9 mouse cellular contexts compared by ENCODE assay signal in genomic region chr8:117280488-117280887, GRCm38 (mm10). TPM values are rescaled to one million over a fixed set of nuclear protein-coding genes. Genes with fewer than 3 reads are reported as not detected.
DNase-seq lines count a peak whose midpoint lies in the region; ATAC-seq and TF ChIP-seq lines count a peak whose summit lies in the region.
"Had no signal": no experiment of that assay in that cellular context is flagged by ENCODE, and none has a peak within 500 bp of the region (broad histone marks: within the 10 kb centered on the region; RNA-seq: fewer than 3 reads in every experiment).

No protein-coding gene starts in this region.

- H3K9ac ChIP-seq in kidney, embryonic 14.5 days (ENCODE audit: low read depth, low read length) = no peak overlapping the region
- no peak overlapping the region; the same call in 1 of the 2 replicates for H3K9ac ChIP-seq in liver, embryonic 12.5 days
- H3K9ac ChIP-seq in midbrain, embryonic 16.5 days (ENCODE audit: low read depth, low read length) = no peak overlapping the region
- H3K9ac ChIP-seq: lung, embryonic 14.5 days had no signal

- DNase-seq in kidney, adult 11 months = peak; percentile 49
- DNase-seq in B cell, adult 2 months = no peak
- DNase-seq in right cerebral cortex, adult 2 months (ENCODE audit: low spot score in 2 of 2) = no peak
- DNase-seq: lung, embryonic 14.5 days had no signal

- ATAC-seq in kidney, embryonic 14.5 days (ENCODE audit: low FRiP score, low TSS enrichment) = no peak
- ATAC-seq in liver, embryonic 12.5 days = no peak
- peak; percentile 28; the same call in 1 of the 2 replicates for ATAC-seq in neutrophil, adult 5-6 weeks (ENCODE audit: extremely low read depth, insufficient number of reproducible peaks, low FRiP score, poor library complexity, severe bottlenecking)
- no peak for ATAC-seq in midbrain, embryonic 16.5 days

- no peaks in the 10 kb centered on the region for H3K9me3 ChIP-seq in kidney, embryonic 14.5 days (ENCODE audit: control insufficient read depth, low read length)
- H3K9me3 ChIP-seq in liver, embryonic 12.5 days (replicated peaks) = no peaks in the 10 kb centered on the region
- H3K9me3 ChIP-seq in midbrain, embryonic 16.5 days (replicated peaks; ENCODE audit: control insufficient read depth, low read length, poor library complexity, severe bottlenecking) = no peaks in the 10 kb centered on the region

- no peaks in the 10 kb centered on the region for H3K27me3 ChIP-seq in kidney, embryonic 14.5 days (ENCODE audit: control insufficient read depth, insufficient read depth, low read length)
- H3K27me3 ChIP-seq in liver, embryonic 12.5 days (replicated peaks) = no peaks in the 10 kb centered on the region
- no peaks in the 10 kb centered on the region for H3K27me3 ChIP-seq in midbrain, embryonic 16.5 days (ENCODE audit: control insufficient read depth, insufficient read depth, low read depth, low read length)

- no peak overlapping the region for H3K27ac ChIP-seq in kidney, embryonic 14.5 days (ENCODE audit: low read depth, low read length)
- H3K27ac ChIP-seq in bone marrow, adult 2 months (ENCODE audit: control insufficient read depth, insufficient read depth, low read depth, low read length, poor library complexity) = peak overlapping the region; percentile 71
- peak overlapping the region; percentile 15; the same call in 1 of the 2 replicates for H3K27ac ChIP-seq in liver, embryonic 12.5 days
- H3K27ac ChIP-seq in midbrain, embryonic 16.5 days (ENCODE audit: low read length) = no peak overlapping the region

- no peak overlapping the region for H3K4me3 ChIP-seq in kidney, embryonic 14.5 days (ENCODE audit: low read length)
- H3K4me3 ChIP-seq in bone marrow, adult 2 months (replicated peaks; ENCODE audit: control insufficient read depth, low read depth, low read length) = no peak overlapping the region
- no peak overlapping the region for H3K4me3 ChIP-seq in liver, embryonic 12.5 days
- no peak overlapping the region for H3K4me3 ChIP-seq in midbrain, embryonic 16.5 days (ENCODE audit: low read depth, low read length)

- no peak for TF ChIP-seq POLR2A in bone marrow, adult 2 months (IDR thresholded peaks at IDR 0.05; ENCODE audit: borderline replicate concordance, control insufficient read depth, low read depth, low read length)

- no peak for TF ChIP-seq CTCF in bone marrow, adult 2 months (IDR thresholded peaks at IDR 0.05; ENCODE audit: control insufficient read depth, insufficient read depth, low read length)

- no peak overlapping the region for H3K4me2 ChIP-seq in kidney, embryonic 14.5 days (replicated peaks; ENCODE audit: low read depth, low read length)
- H3K4me2 ChIP-seq in liver, embryonic 12.5 days = peak overlapping the region; percentile 4; the same call in 1 of the 2 replicates
- H3K4me2 ChIP-seq in midbrain, embryonic 16.5 days (ENCODE audit: low read length) = no peak overlapping the region
- H3K4me2 ChIP-seq: lung, embryonic 14.5 days had no signal

- peaks cover 21% of the 10 kb centered on the region; the same call in 1 of the 2 replicates for H3K4me1 ChIP-seq in kidney, embryonic 14.5 days (ENCODE audit: control insufficient read depth, insufficient read depth, low read length)
- H3K4me1 ChIP-seq in bone marrow, adult 2 months (ENCODE audit: control insufficient read depth, insufficient read depth, low read length) = peaks cover 19% of the 10 kb centered on the region
- peaks cover 79% of the 10 kb centered on the region for H3K4me1 ChIP-seq in liver, embryonic 12.5 days
- H3K4me1 ChIP-seq in midbrain, embryonic 16.5 days (ENCODE audit: control insufficient read depth, insufficient read depth, low read length) = peaks cover 33% of the 10 kb centered on the region

- 87% methylated on average over 7 of the region's 7 CpGs for WGBS in kidney, embryonic 14.5 days
- WGBS in bone marrow, adult 2 months = 39% methylated on average over 7 of the region's 7 CpGs
- 58% methylated on average over 7 of the region's 7 CpGs for WGBS in liver, embryonic 12.5 days (ENCODE audit: insufficient replicate concordance)
- WGBS in midbrain, embryonic 16.5 days = 91% methylated on average over 7 of the region's 7 CpGs

- H3K36me3 ChIP-seq in kidney, embryonic 14.5 days (ENCODE audit: control insufficient read depth, insufficient read depth, low read length) = no peaks in the 10 kb centered on the region; the same call in 1 of the 2 replicates
- peaks cover 15% of the 10 kb centered on the region for H3K36me3 ChIP-seq in liver, embryonic 12.5 days
- H3K36me3 ChIP-seq in midbrain, embryonic 16.5 days (ENCODE audit: control insufficient read depth, insufficient read depth, low read length) = no peaks in the 10 kb centered on the region

RNA-seq across cellular contexts. Expression of gene Cmip, which starts 23.6 kb away (rescaled TPM):
- polyA plus RNA-seq in kidney, embryonic 14.5 days (2014; fragmentation: Nextera tagmentation; extraction: Ambion mirVana) = 22.9 and 23.7 TPM in 2 replicates
- polyA plus RNA-seq in bone marrow, adult 2 months (2011; ENCODE audit: insufficient read depth, insufficient read length, low replicate concordance, missing spikeins) = 11.5 and 16.2 TPM in 2 replicates
- polyA plus RNA-seq in liver, embryonic 12.5 days (2016; fragmentation: Nextera tagmentation; extraction: Ambion mirVana) = 18.7 and 21.6 TPM in 2 replicates
- 70.7 and 74.6 TPM in 2 replicates for total RNA-seq in neutrophil, adult 5-6 weeks (2017)
- 141 and 146 TPM in 2 replicates for polyA plus RNA-seq in midbrain, embryonic 16.5 days (2015; fragmentation: Nextera tagmentation; extraction: Ambion mirVana)

Comparison
In these comparisons a context has a peak if more than half of its experiments do, and no peak if none do; other contexts are left out.
1. H3K27ac ChIP-seq: peak in bone marrow, adult 2 months (single experiment) and liver, embryonic 12.5 days (single experiment); none in kidney, embryonic 14.5 days (single experiment) and midbrain, embryonic 16.5 days (single experiment).